Mouse (Mus musculus) cerebellum, adult 2 months (tissue): ENCODE measurements around the gene Aanat.

Source experiments
- CTCF ChIP-seq: fragments of 200-500 bp; IDR thresholded peaks from 2 replicates; pipeline ENCODE4 v1.5.1; 2011; ENCODE audit warnings: low read depth, mild to moderate bottlenecking, control low read depth, low read length, moderate library complexity, borderline replicate concordance; ENCODE audit not compliant: insufficient read depth
- POLR2A ChIP-seq: fragments of 200-500 bp; IDR thresholded peaks from 2 replicates; pipeline ENCODE4 v1.6.1; 2011; ENCODE audit warnings: low read length, control low read depth, borderline replicate concordance; ENCODE audit not compliant: insufficient read depth

DNA sequence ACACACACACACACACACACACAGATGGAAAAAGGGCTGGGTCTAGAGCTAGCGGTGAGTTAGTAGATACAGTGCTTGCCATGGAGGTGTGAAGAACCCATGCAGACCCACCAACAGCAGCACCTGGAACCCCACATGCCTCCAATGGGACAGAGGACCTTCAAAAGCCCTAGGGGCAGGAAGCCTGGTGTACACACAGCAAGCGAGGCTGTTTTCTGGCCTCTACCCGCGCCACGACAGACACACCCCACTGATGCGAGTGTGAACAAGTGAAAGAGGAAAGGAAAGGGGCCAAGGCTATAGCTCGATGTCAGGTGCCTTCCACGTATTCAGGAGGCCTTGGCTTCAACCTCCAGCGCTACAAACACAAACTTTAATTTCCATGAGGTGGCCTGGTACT lies 25.7 kb downstream of the Aanat start:
- TF ChIP-seq CTCF: no peak
- no peak for TF ChIP-seq POLR2A
